Mouse (Mus musculus): Measurements from ENCODE around the gene Rpl23a. TPM values are rescaled to one million over a fixed set of nuclear protein-coding genes. Genes with fewer than 3 reads are reported as not detected.
"Not testable (repeated sequence)": the region's sequence is repeated elsewhere in the genome, so short reads cannot be mapped to it uniquely, and the experiment has no call there.

The Rpl23a gene
- polyA plus RNA-seq, 1 experiment = 1,521 TPM

GRCm38 (mm10) chr11:78188331-78189233 is 5.2 kb upstream of the Rpl23a start, which contains the start of gene Rab34:
Rab34 (plus strand) TSS chr11:78188430.
- peaks cover 9% of the 10 kb centered on the region for H3K9me3 ChIP-seq
- peak within 1 kb of the TSS; percentile 92 for H3K4me3 ChIP-seq (replicated peaks)
- no peaks in the 10 kb centered on the region for H3K36me3 ChIP-seq (replicated peaks; ENCODE audit: low read length)
- peaks cover 64% of the 10 kb centered on the region for H3K27me3 ChIP-seq (replicated peaks)
- TF ChIP-seq FLI1 (IDR thresholded peaks at IDR 0.05; ENCODE audit: low read length) = no peak
- TF ChIP-seq GATA1 (IDR thresholded peaks at IDR 0.05; ENCODE audit: borderline replicate concordance, low read length) = no peak
- H3K4me1 ChIP-seq = peaks cover 29% of the 10 kb centered on the region

GRCm38 (mm10) chr11:78184702-78185101 is 1.3 kb upstream of the Rpl23a start:
- not testable (repeated sequence) for H3K4me3 ChIP-seq (replicated peaks); H3K9me3 ChIP-seq
- peaks cover 25% of the 10 kb centered on the region for H3K36me3 ChIP-seq (replicated peaks; ENCODE audit: low read length)
- peaks cover 32% of the 10 kb centered on the region for H3K27me3 ChIP-seq (replicated peaks)
- peaks cover 53% of the 10 kb centered on the region for H3K4me1 ChIP-seq

GRCm38 (mm10) chr11:78183884-78184514 is 615 bp upstream of the Rpl23a start:
- Histone ChIP-seq H3K4me1 (peaks cover 53% of the 10 kb centered on the region), H3K4me3 (replicated peaks) (peak overlapping the region; percentile 96), H3K27me3 (replicated peaks) (peaks cover 25% of the 10 kb centered on the region), H3K9me3 (no peaks in the 10 kb centered on the region), H3K36me3 (replicated peaks; ENCODE audit: low read length) (peaks cover 32% of the 10 kb centered on the region)
- TF ChIP-seq GATA1 (IDR thresholded peaks at IDR 0.05; ENCODE audit: borderline replicate concordance, low read length) = no peak
- TF ChIP-seq FLI1 (IDR thresholded peaks at IDR 0.05; ENCODE audit: low read length) = no peak

GRCm38 (mm10) chr11:78182450-78182849 is 934 bp downstream of the Rpl23a start:
- Histone ChIP-seq H3K4me1 (peaks cover 56% of the 10 kb centered on the region), H3K4me3 (replicated peaks) (peak overlapping the region; percentile 96), H3K36me3 (replicated peaks; ENCODE audit: low read length) (peaks cover 33% of the 10 kb centered on the region), H3K9me3 (no peaks in the 10 kb centered on the region), H3K27me3 (replicated peaks) (peaks cover 11% of the 10 kb centered on the region)
- no peak for TF ChIP-seq GATA1 (IDR thresholded peaks at IDR 0.05; ENCODE audit: borderline replicate concordance, low read length)
- TF ChIP-seq FLI1 (IDR thresholded peaks at IDR 0.05; ENCODE audit: low read length) = no peak

DNA sequence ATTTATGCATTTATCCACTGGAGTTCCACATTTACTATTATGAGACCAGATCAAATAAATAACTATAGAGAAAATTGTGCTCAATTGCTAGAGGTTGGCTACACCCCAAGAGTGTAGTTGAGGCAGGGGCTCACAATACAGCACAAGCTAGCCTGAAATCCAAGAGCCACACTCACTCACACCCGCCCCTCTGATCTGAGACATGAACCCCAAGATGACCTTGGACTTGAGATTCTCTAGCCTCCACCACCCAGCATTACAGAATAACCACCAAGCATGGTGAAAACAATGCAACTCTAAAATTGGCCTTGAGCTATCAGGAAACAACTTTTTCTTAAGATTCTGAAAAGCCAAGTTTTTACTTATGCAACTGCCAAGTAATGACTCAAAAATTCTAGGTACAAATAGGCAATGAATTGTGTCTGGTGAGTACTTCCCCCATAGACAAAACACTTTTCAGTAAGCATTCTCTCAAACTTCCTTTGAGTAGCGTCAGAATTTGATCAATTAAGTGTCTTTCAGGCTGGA is 1.5 kb downstream of the Rpl23a start:
- H3K9me3 ChIP-seq = no peaks in the 10 kb centered on the region
- peak overlapping the region; percentile 96 for H3K4me3 ChIP-seq (replicated peaks)
- H3K4me1 ChIP-seq = peaks cover 61% of the 10 kb centered on the region

GRCm38 (mm10) chr11:78180081-78180761 is 3.2 kb downstream of the Rpl23a start:
- H3K36me3 ChIP-seq (replicated peaks; ENCODE audit: low read length) = peaks cover 33% of the 10 kb centered on the region
- H3K9me3 ChIP-seq = no peaks in the 10 kb centered on the region
- no peaks in the 10 kb centered on the region for H3K27me3 ChIP-seq (replicated peaks)
- peaks cover 67% of the 10 kb centered on the region for H3K4me1 ChIP-seq
- H3K4me3 ChIP-seq (replicated peaks) = peak overlapping the region; percentile 47
- TF ChIP-seq FLI1 (IDR thresholded peaks at IDR 0.05; ENCODE audit: low read length) (no peak), GATA1 (IDR thresholded peaks at IDR 0.05; ENCODE audit: borderline replicate concordance, low read length) (no peak)

More for the DNA sequence above, 1.5 kb downstream of the Rpl23a start:
- no peak for TF ChIP-seq FLI1 (IDR thresholded peaks at IDR 0.05; ENCODE audit: low read length)
- no peak for TF ChIP-seq GATA1 (IDR thresholded peaks at IDR 0.05; ENCODE audit: borderline replicate concordance, low read length)
- Histone ChIP-seq H3K36me3 (replicated peaks; ENCODE audit: low read length) (peaks cover 33% of the 10 kb centered on the region), H3K27me3 (replicated peaks) (peaks cover 7% of the 10 kb centered on the region)

- Histone ChIP-seq H3K4me1 (peaks cover 67% of the 10 kb centered on the region), H3K4me3 (replicated peaks) (peak overlapping the region; percentile 98), H3K9me3 (no peaks in the 10 kb centered on the region), H3K27me3 (replicated peaks) (no peaks in the 10 kb centered on the region), H3K36me3 (replicated peaks; ENCODE audit: low read length) (peaks cover 33% of the 10 kb centered on the region)
- no peak for TF ChIP-seq FLI1 (IDR thresholded peaks at IDR 0.05; ENCODE audit: low read length)
- TF ChIP-seq GATA1 (IDR thresholded peaks at IDR 0.05; ENCODE audit: borderline replicate concordance, low read length) = no peak
These were observed 3.9 kb downstream of the Rpl23a start for GRCm38 (mm10) chr11:78179438-78179999.

DNA sequence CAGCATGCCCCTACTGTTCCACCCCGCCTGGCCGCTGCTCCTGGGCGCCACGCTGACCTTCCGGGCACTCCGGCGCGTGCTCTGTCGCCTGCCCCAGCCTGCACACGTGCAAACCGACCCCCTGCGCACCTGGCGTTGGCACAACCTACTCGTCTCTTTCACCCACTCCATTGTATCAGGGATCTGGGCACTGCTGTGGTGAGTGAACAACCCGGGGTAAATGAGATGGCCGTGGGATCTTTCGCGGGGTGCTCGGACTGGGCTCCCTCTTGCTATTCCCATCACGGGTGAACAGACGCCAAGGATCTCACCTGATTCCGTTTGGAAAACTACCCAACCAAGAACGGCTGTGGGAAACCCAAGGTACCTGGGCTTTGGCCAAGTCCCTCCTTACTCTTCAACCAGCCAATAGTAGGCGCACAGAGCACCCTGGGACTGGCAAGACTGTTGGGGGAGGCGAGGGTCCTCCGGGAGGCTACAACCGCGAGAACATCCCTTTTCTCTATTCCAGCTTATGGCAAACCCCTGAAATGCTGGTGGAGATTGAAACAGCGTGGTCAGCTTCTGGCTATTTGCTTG is 4.4 kb downstream of the Rpl23a start:
- Histone ChIP-seq H3K36me3 (replicated peaks; ENCODE audit: low read length) (peaks cover 33% of the 10 kb centered on the region), H3K9me3 (no peaks in the 10 kb centered on the region), H3K4me1 (peaks cover 64% of the 10 kb centered on the region), H3K4me3 (replicated peaks) (peak overlapping the region; percentile 98), H3K27me3 (replicated peaks) (no peaks in the 10 kb centered on the region)
- TF ChIP-seq GATA1 (IDR thresholded peaks at IDR 0.05; ENCODE audit: borderline replicate concordance, low read length) (no peak), FLI1 (IDR thresholded peaks at IDR 0.05; ENCODE audit: low read length) (no peak)
